Mouse (Mus musculus) embryonic facial prominence, embryonic 12.5 days (tissue): ENCODE measurements around the gene Dlg2. TPM values are rescaled to one million over a fixed set of nuclear protein-coding genes. Genes with fewer than 3 reads are reported as not detected.

Experiments
- ATAC-seq: fragments of 200-750 bp; cut with Nextera tagmentation; 2 replicates; pipeline ENCODE4 v1.8.0; 2017; ENCODE audit not compliant: insufficient number of reproducible peaks, insufficient read depth, low FRiP score, low TSS enrichment
- H3K27ac ChIP-seq: fragments of 300-500 bp; sonication (generic); 2 replicates; pipeline ENCODE4 v1.5.1; 2016; ENCODE audit warnings: mild to moderate bottlenecking
- H3K27me3 ChIP-seq: fragments of 300-500 bp; sonication (generic); 2 replicates; pipeline ENCODE4 v1.6.1; 2016; ENCODE audit warnings: mild to moderate bottlenecking, moderate library complexity
- H3K36me3 ChIP-seq: fragments of 300-500 bp; sonication (generic); 2 replicates; pipeline ENCODE4 v1.6.1; 2016; ENCODE audit warnings: mild to moderate bottlenecking
- H3K4me1 ChIP-seq: fragments of 300-500 bp; sonication (generic); 2 replicates; pipeline ENCODE4 v1.6.1; 2016
- H3K4me2 ChIP-seq: fragments of 300-500 bp; sonication (generic); replicated peaks from 2 replicates; pipeline ENCODE4 v1.6.1; 2016; ENCODE audit warnings: mild to moderate bottlenecking, moderate library complexity
- H3K4me3 ChIP-seq: fragments of 300-500 bp; sonication (generic); 2 replicates; pipeline ENCODE4 v1.5.1; 2016; ENCODE audit warnings: mild to moderate bottlenecking
- H3K9ac ChIP-seq: fragments of 300-500 bp; sonication (generic); 2 replicates; pipeline ENCODE4 v1.6.1; 2016; ENCODE audit warnings: mild to moderate bottlenecking, moderate library complexity
- H3K9me3 ChIP-seq: fragments of 300-500 bp; sonication (generic); 2 replicates; pipeline ENCODE4 v1.6.1; 2016; ENCODE audit warnings: mild to moderate bottlenecking, moderate library complexity
- WGBS: fragments of 180-500 bp; shearing (Covaris S2); methylation state at CpG from one replicate; pipeline ENCODE4 v1.1.7; 2016; 5-methylcytosine and 5-hydroxymethylcytosine counted together
- polyA plus RNA-seq: library from polyadenylated mRNA; unstranded; fragments of >200 nt; fragmentation: Nextera tagmentation; extraction: Ambion mirVana; gene quantifications from 2 replicates; pipeline ENCODE4 v1.2.1, GENCODE M21; 2016

Gene Dlg2
- polyA plus RNA-seq, 1 experiment from 2014 or later: 11.0 TPM

GRCm38 (mm10) chr7:91382281-91382680 lies 905.8 kb downstream of the Dlg2 start:
- H3K4me2 ChIP-seq: no peak overlapping the region
- no peaks in the 10 kb centered on the region for H3K4me1 ChIP-seq
- H3K36me3 ChIP-seq: no peaks in the 10 kb centered on the region
- WGBS: 75% methylated on average over 3 of the region's 3 CpGs
- no peak overlapping the region for H3K4me3 ChIP-seq
- no peak for ATAC-seq
- H3K9me3 ChIP-seq: no peaks in the 10 kb centered on the region
- H3K27ac ChIP-seq: no peak overlapping the region
- H3K27me3 ChIP-seq: no peaks in the 10 kb centered on the region
- H3K9ac ChIP-seq: no peak overlapping the region

GRCm38 (mm10) chr7:91383873-91384272 lies 907.4 kb downstream of the Dlg2 start:
- Histone ChIP-seq H3K4me2 (no peak overlapping the region), H3K9ac (no peak overlapping the region), H3K4me1 (no peaks in the 10 kb centered on the region), H3K27ac (no peak overlapping the region), H3K9me3 (no peaks in the 10 kb centered on the region), H3K4me3 (no peak overlapping the region), H3K36me3 (no peaks in the 10 kb centered on the region), H3K27me3 (no peaks in the 10 kb centered on the region)
- 47% methylated on average over 1 of the region's 1 CpGs for WGBS
- ATAC-seq: no peak

- H3K36me3 ChIP-seq: no peaks in the 10 kb centered on the region
- ATAC-seq: no peak
- 80% methylated on average over 5 of the region's 5 CpGs for WGBS
- no peaks in the 10 kb centered on the region for H3K4me1 ChIP-seq
- H3K9ac ChIP-seq: no peak overlapping the region
- no peak overlapping the region for H3K4me3 ChIP-seq
- no peaks in the 10 kb centered on the region for H3K27me3 ChIP-seq
- no peak overlapping the region for H3K4me2 ChIP-seq
- no peak overlapping the region for H3K27ac ChIP-seq
- H3K9me3 ChIP-seq: no peaks in the 10 kb centered on the region
These were observed 912.8 kb downstream of the Dlg2 start for GRCm38 (mm10) chr7:91389272-91389671.

- Histone ChIP-seq H3K27me3 (no peaks in the 10 kb centered on the region), H3K27ac (no peak overlapping the region), H3K9me3 (no peaks in the 10 kb centered on the region), H3K36me3 (no peaks in the 10 kb centered on the region), H3K4me2 (no peak overlapping the region), H3K4me1 (no peaks in the 10 kb centered on the region), H3K9ac (no peak overlapping the region), H3K4me3 (no peak overlapping the region)
- 34% methylated on average over 3 of the region's 3 CpGs for WGBS
- no peak for ATAC-seq
These were observed 921.4 kb downstream of the Dlg2 start for GRCm38 (mm10) chr7:91397827-91398226.

GRCm38 (mm10) chr7:91412109-91412508 lies 935.6 kb downstream of the Dlg2 start:
- Histone ChIP-seq H3K4me2 (no peak overlapping the region), H3K27me3 (no peaks in the 10 kb centered on the region), H3K27ac (no peak overlapping the region), H3K9me3 (no peaks in the 10 kb centered on the region), H3K4me1 (no peaks in the 10 kb centered on the region), H3K36me3 (no peaks in the 10 kb centered on the region), H3K9ac (no peak overlapping the region), H3K4me3 (no peak overlapping the region)
- 81% methylated on average over 5 of the region's 5 CpGs for WGBS
- ATAC-seq: no peak

- no peaks in the 10 kb centered on the region for H3K36me3 ChIP-seq
- WGBS: 82% methylated on average over 2 of the region's 2 CpGs
These were observed 937.7 kb downstream of the Dlg2 start for GRCm38 (mm10) chr7:91414150-91414549.

GRCm38 (mm10) chr7:91414749-91415148 lies 938.3 kb downstream of the Dlg2 start:
- no peaks in the 10 kb centered on the region for H3K27me3 ChIP-seq
- no peak overlapping the region for H3K9ac ChIP-seq
- H3K4me1 ChIP-seq: no peaks in the 10 kb centered on the region
- no peak overlapping the region for H3K4me2 ChIP-seq
- ATAC-seq: no peak
- H3K27ac ChIP-seq: no peak overlapping the region
- H3K36me3 ChIP-seq: no peaks in the 10 kb centered on the region
- 92% methylated on average over 2 of the region's 2 CpGs for WGBS
- H3K9me3 ChIP-seq: no peaks in the 10 kb centered on the region
- H3K4me3 ChIP-seq: no peak overlapping the region

More at GRCm38 (mm10) chr7:91414150-91414549, 937.7 kb downstream of the Dlg2 start:
- no peak for ATAC-seq
- Histone ChIP-seq H3K4me1 (no peaks in the 10 kb centered on the region), H3K27ac (no peak overlapping the region), H3K4me3 (no peak overlapping the region), H3K27me3 (no peaks in the 10 kb centered on the region), H3K9ac (no peak overlapping the region), H3K9me3 (no peaks in the 10 kb centered on the region), H3K4me2 (no peak overlapping the region)

GRCm38 (mm10) chr7:91420215-91420614 lies 943.7 kb downstream of the Dlg2 start:
- 85% methylated on average over 4 of the region's 4 CpGs for WGBS
- no peak overlapping the region for H3K9ac ChIP-seq
- H3K4me3 ChIP-seq: no peak overlapping the region
- no peak overlapping the region for H3K27ac ChIP-seq
- H3K36me3 ChIP-seq: no peaks in the 10 kb centered on the region
- no peaks in the 10 kb centered on the region for H3K4me1 ChIP-seq
- no peaks in the 10 kb centered on the region for H3K27me3 ChIP-seq
- no peak for ATAC-seq
- no peak overlapping the region for H3K4me2 ChIP-seq
- H3K9me3 ChIP-seq: no peaks in the 10 kb centered on the region

- Histone ChIP-seq H3K4me3 (no peak overlapping the region), H3K27me3 (no peaks in the 10 kb centered on the region), H3K9me3 (no peaks in the 10 kb centered on the region), H3K4me1 (no peaks in the 10 kb centered on the region), H3K36me3 (no peaks in the 10 kb centered on the region), H3K9ac (no peak overlapping the region), H3K27ac (no peak overlapping the region), H3K4me2 (no peak overlapping the region)
- WGBS: 42% methylated on average over 4 of the region's 4 CpGs
- ATAC-seq: no peak
These were observed 947.3 kb downstream of the Dlg2 start for GRCm38 (mm10) chr7:91423784-91424183.

GRCm38 (mm10) chr7:91429712-91430275 lies 953.3 kb downstream of the Dlg2 start:
- ATAC-seq: no peak
- H3K4me1 ChIP-seq: no peaks in the 10 kb centered on the region
- no peaks in the 10 kb centered on the region for H3K9me3 ChIP-seq
- no peak overlapping the region for H3K9ac ChIP-seq
- H3K27ac ChIP-seq: no peak overlapping the region
- no peaks in the 10 kb centered on the region for H3K36me3 ChIP-seq
- H3K4me2 ChIP-seq: no peak overlapping the region
- no peaks in the 10 kb centered on the region for H3K27me3 ChIP-seq
- no peak overlapping the region for H3K4me3 ChIP-seq
- WGBS: 71% methylated on average over 5 of the region's 5 CpGs

GRCm38 (mm10) chr7:91431594-91432240 lies 955.2 kb downstream of the Dlg2 start:
- Histone ChIP-seq H3K4me3 (no peak overlapping the region), H3K27me3 (no peaks in the 10 kb centered on the region), H3K27ac (no peak overlapping the region), H3K36me3 (no peaks in the 10 kb centered on the region), H3K9ac (no peak overlapping the region), H3K9me3 (no peaks in the 10 kb centered on the region), H3K4me2 (no peak overlapping the region), H3K4me1 (no peaks in the 10 kb centered on the region)
- no peak for ATAC-seq
- 47% methylated on average over 11 of the region's 11 CpGs for WGBS

- no peak overlapping the region for H3K4me3 ChIP-seq
- H3K4me1 ChIP-seq: no peaks in the 10 kb centered on the region
- H3K27ac ChIP-seq: no peak overlapping the region
- no peaks in the 10 kb centered on the region for H3K36me3 ChIP-seq
- no peaks in the 10 kb centered on the region for H3K27me3 ChIP-seq
- no peak for ATAC-seq
- no peak overlapping the region for H3K4me2 ChIP-seq
- H3K9me3 ChIP-seq: no peaks in the 10 kb centered on the region
- H3K9ac ChIP-seq: no peak overlapping the region
- 93% methylated on average over 4 of the region's 4 CpGs for WGBS
These were observed 956.1 kb downstream of the Dlg2 start for GRCm38 (mm10) chr7:91432563-91432962.
